Mouse (Mus musculus) Patski (cell line): ENCODE data around the gene Dnah17. TPM values are rescaled to one million over a fixed set of nuclear protein-coding genes. Genes with fewer than 3 reads are reported as not detected.
A peak's percentile ranks its signal among the peaks of the same experiment; 100 is the strongest.

Experiments
- ATAC-seq: fragments of 100-300 bp; one replicate; pipeline ENCODE4 v1.8.0; 2021
- CTCF ChIA-PET: fragments of 350-600 bp; sonication (Branson Sonifier 250); formaldehyde crosslinking; loops from one replicate; lab custom pipeline; 2022; ENCODE audit warnings: inconsistent platforms; lab: Charles Lee
- POLR2A ChIA-PET: fragments of 350-600 bp; sonication (Branson Sonifier 250); formaldehyde crosslinking; loops from one replicate; lab custom pipeline; 2022; ENCODE audit warnings: antibody characterized with exemption, inconsistent platforms; lab: Charles Lee
- DNase-seq: peaks from one replicate; pipeline ENCODE4 v3.0.0-alpha.2; 2011; ENCODE audit warnings: low read depth, low spot score
- H3K27me3 ChIP-seq: fragments of 371-371 bp; one replicate; pipeline ENCODE4 v1.5.1; 2021
- CTCF ChIP-seq: fragments of 100-300 bp; IDR thresholded peaks from one replicate; pipeline ENCODE4 v1.5.1; 2021
- in situ Hi-C: fragments of 300-500 bp; cut with MboI; formaldehyde crosslinking; loops from 3 replicates; pipeline ENCODE4 v1.11.1; 2018; ENCODE audit warnings: low pct_unique_long_range_greater_than_20kb, mixed read lengths
- polyA plus RNA-seq: library from polyadenylated mRNA; unstranded; gene quantifications from one replicate; pipeline ENCODE4 v1.2.3, GENCODE M21; 2021

Dnah17 gene
- polyA plus RNA-seq, 1 experiment from 2014 or later = 0.22 TPM

DNA sequence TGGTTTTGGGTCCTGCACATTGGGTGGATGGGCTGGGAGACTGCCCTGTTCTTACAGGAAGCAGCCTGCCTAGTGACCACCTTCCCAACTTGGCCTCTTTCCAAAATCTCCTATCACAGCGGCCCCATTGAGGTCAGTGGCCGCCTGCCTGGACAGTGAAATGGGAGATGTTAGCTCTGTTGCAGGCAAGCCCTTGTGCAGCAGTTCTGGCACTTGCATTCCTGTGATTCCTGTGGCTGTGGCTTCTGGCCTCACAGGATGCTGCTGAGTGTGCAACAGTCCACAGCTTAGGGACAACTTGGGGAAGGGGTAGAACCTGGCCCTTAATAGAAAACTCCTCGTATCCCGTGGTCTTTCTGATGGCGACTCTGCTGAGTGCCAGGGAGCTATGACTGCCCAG, 126.7 kb downstream of the Dnah17 start:
- TF ChIP-seq CTCF = no peak
- ATAC-seq (peak; percentile 54), DNase-seq (no peak)
- in situ Hi-C loops = no loop called here
- ChIA-PET CTCF (interaction anchor here (1.0 to 1.3 kb wide), 3 partner anchors 9 to 30 kb away, joined by 3 read pairs; no protein-coding TSS in a partner anchor), POLR2A (interaction anchor here (0.6 to 2.5 kb wide), 7 partner anchors 10 to 95 kb away, joined by 3 to 16 read pairs (median 6); partner anchors contain the start of genes Pgs1 and Socs3)
- no peaks in the 10 kb centered on the region for H3K27me3 ChIP-seq

DNA sequence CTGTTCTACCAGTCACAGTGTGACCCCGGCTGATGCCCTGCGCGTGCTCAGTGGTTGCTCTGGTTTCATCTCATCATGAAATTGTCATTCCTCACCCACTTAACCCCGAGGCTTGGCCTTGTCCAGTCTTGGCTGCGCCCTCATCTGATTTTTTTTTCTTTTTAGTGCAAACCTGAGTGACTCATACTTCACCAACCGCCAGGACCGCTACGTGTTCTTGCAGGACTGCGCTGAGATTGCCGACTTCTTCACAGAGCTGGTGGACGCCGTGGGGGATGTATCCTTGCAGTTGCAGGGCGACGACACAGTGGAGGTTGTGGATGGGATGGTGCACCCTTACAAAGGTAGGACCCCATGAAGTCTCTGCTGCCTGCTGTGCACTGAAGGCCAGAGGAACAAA, 127.3 kb downstream of the Dnah17 start:
- no peak for DNase-seq
- no peaks in the 10 kb centered on the region for H3K27me3 ChIP-seq
- CTCF ChIA-PET = interaction anchor here (1.0 to 1.3 kb wide), 2 partner anchors 20 to 29 kb away, joined by 3 read pairs; no protein-coding TSS in a partner anchor
- no peak for TF ChIP-seq CTCF
- in situ Hi-C loops = no loop called here
- POLR2A ChIA-PET = interaction anchor here (0.6 to 2.5 kb wide), 6 partner anchors 13 to 95 kb away, joined by 3 to 16 read pairs (median 5); partner anchors contain the start of genes Pgs1 and Socs3
- ATAC-seq = no peak

DNA sequence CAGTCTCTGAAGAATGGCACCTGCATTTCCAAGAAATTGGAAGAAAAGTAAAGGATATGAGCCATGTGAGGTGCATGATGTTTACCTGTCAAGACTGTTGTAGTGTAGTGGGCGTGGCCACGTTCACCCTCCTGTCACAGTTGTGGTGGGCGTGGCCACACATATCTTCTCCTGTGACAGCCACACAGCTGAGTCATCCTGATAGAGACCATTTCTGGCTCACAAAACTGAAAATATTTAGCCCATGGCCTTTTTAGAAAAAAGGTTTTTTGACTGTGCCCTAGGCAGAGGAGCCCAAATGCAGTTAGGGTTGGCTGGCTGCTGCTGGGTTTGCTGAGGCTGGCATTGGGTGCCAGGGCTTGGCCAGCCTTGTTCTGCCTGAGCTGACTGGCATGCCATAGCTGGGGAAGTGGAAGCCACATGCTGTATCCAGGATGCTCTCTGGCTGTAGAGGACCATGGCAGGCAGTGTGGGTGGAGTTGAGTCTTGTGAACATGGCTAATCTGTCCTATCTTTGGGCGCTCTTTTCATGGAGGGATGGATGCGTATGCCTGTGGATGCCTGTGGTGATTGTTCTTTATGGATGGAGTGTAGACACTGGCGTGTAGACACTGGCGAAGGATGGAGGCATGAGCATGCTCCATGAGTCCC, 129.7 kb downstream of the Dnah17 start:
- in situ Hi-C loops = no loop called here
- ATAC-seq (peak; percentile 24), DNase-seq (no peak)
- no peaks in the 10 kb centered on the region for H3K27me3 ChIP-seq
- TF ChIP-seq CTCF = no peak
- ChIA-PET CTCF (interaction anchor here (1.4 to 1.5 kb wide), 2 partner anchors 12 to 31 kb away, joined by 4 to 5 read pairs; partner anchors contain the start of gene Socs3), POLR2A (interaction anchor here (0.5 to 1.7 kb wide), 3 partner anchors 12 to 31 kb away, joined by 3 to 5 read pairs (median 4); partner anchors contain the start of gene Socs3)

- CTCF ChIA-PET = interaction anchor here (1.4 kb wide), 1 partner anchor 11 kb away, joined by 4 read pairs; no protein-coding TSS in a partner anchor
- in situ Hi-C loops = no loop called here
- ATAC-seq (no peak), DNase-seq (no peak)
- no peaks in the 10 kb centered on the region for H3K27me3 ChIP-seq
- TF ChIP-seq CTCF = no peak
- POLR2A ChIA-PET = interaction anchor here (0.5 to 2.0 kb wide), 3 partner anchors 19 to 24 kb away, joined by 3 to 5 read pairs (median 4); no protein-coding TSS in a partner anchor
Observed at GRCm38 (mm10) chr11:118000083-118000482, 130.4 kb downstream of the Dnah17 start.

DNA sequence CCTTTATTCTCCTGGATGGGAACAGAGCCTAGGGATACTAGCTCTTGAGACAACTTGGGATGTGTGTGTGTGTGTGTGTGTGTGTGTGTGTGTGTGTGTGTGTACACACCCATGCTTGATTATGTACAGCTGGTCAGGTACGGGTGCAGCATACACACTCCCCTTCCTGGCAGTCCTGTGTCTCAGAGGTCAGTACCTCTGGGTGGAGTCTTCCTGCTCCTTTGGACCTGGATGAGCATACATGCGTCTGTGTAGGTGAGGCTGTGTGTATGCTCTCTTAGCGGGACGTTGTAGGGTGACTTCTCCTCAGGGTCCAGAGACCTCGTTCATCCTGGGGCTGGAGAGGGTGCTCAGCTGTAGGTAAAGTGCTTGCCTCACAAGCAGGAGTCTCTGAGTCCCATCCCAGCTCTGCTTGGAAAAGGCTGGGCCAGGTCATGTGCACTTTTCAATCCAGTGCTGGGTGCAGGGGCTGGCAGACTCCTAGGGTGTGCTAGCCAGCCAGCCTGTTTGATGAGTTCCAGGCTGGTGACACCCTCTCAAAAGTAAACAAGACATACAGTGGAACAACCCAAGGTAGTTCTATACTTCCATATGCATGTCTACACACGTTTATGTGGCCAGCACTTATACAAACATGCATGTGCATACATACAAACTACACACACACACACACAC, 131.0 kb downstream of the Dnah17 start:
- CTCF ChIA-PET = interaction anchor here (1.0 to 1.4 kb wide), 3 partner anchors 11 to 36 kb away, joined by 3 to 4 read pairs (median 3); no protein-coding TSS in a partner anchor
- DNase-seq (no peak), ATAC-seq (no peak)
- POLR2A ChIA-PET = interaction anchor here (0.6 to 2.0 kb wide), 3 partner anchors 19 to 25 kb away, joined by 3 to 4 read pairs (median 4); no protein-coding TSS in a partner anchor
- no peak for TF ChIP-seq CTCF
- in situ Hi-C loops = no loop called here
- H3K27me3 ChIP-seq = no peaks in the 10 kb centered on the region

DNA sequence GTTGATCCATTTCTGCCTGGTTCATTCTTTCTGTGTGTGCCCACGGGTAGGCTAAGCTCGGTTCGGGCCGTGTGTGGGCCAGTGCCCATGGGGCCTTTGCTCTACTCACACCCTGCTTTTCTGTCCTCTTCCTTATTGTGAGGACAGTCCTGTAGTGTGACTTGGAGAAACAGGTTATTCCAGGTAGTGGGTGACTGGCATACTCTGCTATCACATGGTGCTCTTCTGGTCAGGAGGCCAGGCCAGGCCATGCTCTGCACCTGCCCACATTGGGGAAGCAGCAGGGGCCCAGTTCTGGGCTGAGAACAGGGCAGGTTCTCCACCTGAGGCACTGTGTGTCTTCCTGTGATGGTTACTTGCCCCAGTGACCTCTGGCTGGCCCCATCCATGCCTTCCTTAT, 132.1 kb downstream of the Dnah17 start:
- DNase-seq (no peak), ATAC-seq (no peak)
- TF ChIP-seq CTCF = no peak
- in situ Hi-C loops = no loop called here
- no peaks in the 10 kb centered on the region for H3K27me3 ChIP-seq
- CTCF ChIA-PET = interaction anchor here (1.0 to 1.4 kb wide), 2 partner anchors 24 to 35 kb away, joined by 3 read pairs; no protein-coding TSS in a partner anchor
- POLR2A ChIA-PET = interaction anchor here (2.0 kb wide), 1 partner anchor 17 kb away, joined by 4 read pairs; no protein-coding TSS in a partner anchor

GRCm38 (mm10) chr11:117997085-117997484, 133.3 kb downstream of the Dnah17 start:
- DNase-seq (no peak), ATAC-seq (no peak)
- in situ Hi-C loops = no loop called here
- TF ChIP-seq CTCF = no peak
- CTCF ChIA-PET = interaction anchor here (1.4 kb wide), 1 partner anchor 127 kb away, joined by 3 read pairs; no protein-coding TSS in a partner anchor
- POLR2A ChIA-PET = interaction anchor here (0.6 to 1.8 kb wide), 5 partner anchors 13 to 1305 kb away, joined by 3 to 8 read pairs (median 4); partner anchors contain the start of gene Socs3
- no peaks in the 10 kb centered on the region for H3K27me3 ChIP-seq

DNA sequence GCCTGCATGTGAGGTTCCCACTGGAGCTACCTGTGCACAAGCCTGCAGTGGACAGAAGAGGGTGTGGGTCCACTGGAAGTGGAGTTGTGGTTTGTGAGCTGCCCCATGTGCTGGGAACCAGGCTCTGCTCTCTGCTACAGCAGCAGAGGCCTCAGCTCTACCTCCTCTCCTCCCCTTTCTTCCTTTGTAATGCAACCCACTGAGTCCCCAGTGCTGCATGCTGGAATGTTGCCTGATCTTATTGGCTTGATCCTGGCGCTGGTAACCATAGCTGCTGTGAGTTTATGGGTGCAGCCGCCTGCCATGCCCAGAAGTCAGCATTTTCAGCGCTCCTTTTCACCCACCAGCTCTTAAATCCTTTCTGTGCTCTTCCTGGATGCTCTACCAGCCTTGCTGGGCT, 134.4 kb downstream of the Dnah17 start:
- no peak for TF ChIP-seq CTCF
- in situ Hi-C loops = no loop called here
- ChIA-PET CTCF (interaction anchor here (0.9 to 2.0 kb wide), 9 partner anchors 10 to 126 kb away, joined by 3 to 6 read pairs (median 4); partner anchors contain the start of genes Pgs1 and Socs3), POLR2A (interaction anchor here (0.9 to 1.8 kb wide), 4 partner anchors 9 to 31 kb away, joined by 3 to 8 read pairs (median 5); partner anchors contain the start of gene Socs3)
- no peak for DNase-seq
- no peaks in the 10 kb centered on the region for H3K27me3 ChIP-seq
- ATAC-seq = no peak

GRCm38 (mm10) chr11:117995661-117996060, 134.8 kb downstream of the Dnah17 start:
- ChIA-PET POLR2A (interaction anchor here (0.7 to 2.5 kb wide), 7 partner anchors 8 to 100 kb away, joined by 3 to 10 read pairs (median 7); partner anchors contain the start of gene Socs3), CTCF (interaction anchor here (0.9 to 2.0 kb wide), 9 partner anchors 9 to 28 kb away, joined by 3 to 6 read pairs (median 4); partner anchors contain the start of genes Pgs1 and Socs3)
- ATAC-seq (no peak), DNase-seq (no peak)
- H3K27me3 ChIP-seq = no peaks in the 10 kb centered on the region
- in situ Hi-C loops = no loop called here
- no peak for TF ChIP-seq CTCF

- DNase-seq (no peak), ATAC-seq (peak; percentile 70)
- TF ChIP-seq CTCF = no peak
- H3K27me3 ChIP-seq = no peaks in the 10 kb centered on the region
- in situ Hi-C loops = no loop called here
- ChIA-PET POLR2A (interaction anchor here (0.7 to 2.5 kb wide), 6 partner anchors 8 to 100 kb away, joined by 3 to 10 read pairs (median 5); partner anchors contain the start of gene Socs3), CTCF (interaction anchor here (0.9 to 2.0 kb wide), 10 partner anchors 9 to 114 kb away, joined by 3 to 6 read pairs (median 4); partner anchors contain the start of genes Pgs1 and Socs3)
Observed at GRCm38 (mm10) chr11:117995255-117995654, 135.2 kb downstream of the Dnah17 start.
